Mouse (Mus musculus) olfactory bulb, adult 2 months (tissue): Measurements from ENCODE around the gene Gltpd2. TPM values are rescaled to one million over a fixed set of nuclear protein-coding genes. Genes with fewer than 3 reads are reported as not detected.
A peak's percentile ranks its signal among the peaks of the same experiment; 100 is the strongest.

Experiments
- H3K27ac ChIP-seq: fragments of 200-500 bp; 2 replicates; pipeline ENCODE4 v1.5.1; 2012; ENCODE audit warnings: low read depth, low read length; ENCODE audit not compliant: insufficient read depth
- H3K4me1 ChIP-seq: fragments of 200-500 bp; 2 replicates; pipeline ENCODE4 v1.6.1; 2012; ENCODE audit warnings: low read length; ENCODE audit not compliant: control insufficient read depth, insufficient read depth
- H3K4me3 ChIP-seq: fragments of 200-500 bp; 2 replicates; pipeline ENCODE4 v1.5.1; 2012; ENCODE audit warnings: mild to moderate bottlenecking, low read depth, low read length, moderate library complexity; ENCODE audit not compliant: insufficient read depth
- CTCF ChIP-seq: fragments of 200-500 bp; IDR thresholded peaks from 2 replicates; pipeline ENCODE4 v1.5.1; 2012; ENCODE audit warnings: low read depth, mild to moderate bottlenecking, low read length, moderate library complexity; ENCODE audit not compliant: insufficient read depth
- POLR2A ChIP-seq: fragments of 200-500 bp; IDR thresholded peaks from 2 replicates; pipeline ENCODE4 v1.6.1; 2012; ENCODE audit warnings: mild to moderate bottlenecking, low read depth, low read length, moderate library complexity; ENCODE audit not compliant: insufficient read depth
- WGBS: fragments of 180-500 bp; shearing (Covaris S2); methylation state at CpG from one replicate; pipeline ENCODE4 v1.1.7; 2018; 5-methylcytosine and 5-hydroxymethylcytosine counted together
- polyA plus RNA-seq: library from polyadenylated mRNA; stranded (reverse); fragments of >200 nt; gene quantifications from 2 replicates; pipeline ENCODE4 v1.2.4, GENCODE M21; 2012; ENCODE audit warnings: low replicate concordance; ENCODE audit not compliant: missing spikeins, insufficient read depth, insufficient read length

The Gltpd2 gene
- polyA plus RNA-seq, 1 experiment: not detected

DNA sequence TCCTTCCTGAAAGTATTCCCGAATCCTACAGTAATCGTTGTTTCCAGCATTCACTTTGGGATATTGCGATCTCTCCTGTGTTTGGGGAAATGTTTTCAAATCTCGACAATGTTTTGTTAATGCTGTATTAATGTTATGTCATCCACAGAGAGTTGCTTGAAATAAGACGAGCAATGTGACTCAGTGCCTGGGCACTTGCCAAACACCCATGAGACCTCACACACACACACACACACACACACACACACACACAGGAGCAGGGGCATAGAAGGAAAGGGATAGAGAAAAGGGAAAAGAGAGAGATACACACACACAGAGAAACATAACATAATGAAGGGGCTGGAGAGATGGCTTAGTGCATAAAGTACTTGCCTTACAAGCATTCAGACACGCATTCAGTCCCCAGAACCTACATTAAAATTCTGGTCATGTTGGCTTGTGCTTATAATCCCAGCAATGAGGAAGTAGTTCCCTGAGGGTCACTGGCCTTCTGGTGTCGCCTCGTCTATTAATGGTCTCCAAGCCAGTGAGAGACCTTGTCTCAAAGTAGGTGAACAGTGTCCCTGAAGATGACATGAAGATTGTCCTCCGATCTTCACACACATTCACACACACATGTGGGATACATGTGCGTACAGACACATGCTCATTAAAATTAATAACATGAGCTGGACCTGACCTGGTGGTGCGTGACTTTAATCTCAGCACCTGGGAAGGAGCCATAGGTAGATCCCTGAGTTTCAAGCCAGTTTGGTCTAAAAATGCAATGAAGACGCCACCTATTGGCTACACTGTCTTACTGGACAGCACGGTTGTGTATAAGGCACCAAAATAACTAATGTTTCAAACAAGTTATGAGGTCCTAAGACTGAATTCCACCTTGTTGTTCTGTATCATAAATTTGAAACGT lies 19.2 kb upstream of the Gltpd2 start:
- H3K27ac ChIP-seq: no peak overlapping the region
- no peak overlapping the region for H3K4me3 ChIP-seq
- H3K4me1 ChIP-seq: no peaks in the 10 kb centered on the region
- no peak for TF ChIP-seq CTCF
- no peak for TF ChIP-seq POLR2A
- WGBS: 66% methylated on average over 14 of the region's 14 CpGs

DNA sequence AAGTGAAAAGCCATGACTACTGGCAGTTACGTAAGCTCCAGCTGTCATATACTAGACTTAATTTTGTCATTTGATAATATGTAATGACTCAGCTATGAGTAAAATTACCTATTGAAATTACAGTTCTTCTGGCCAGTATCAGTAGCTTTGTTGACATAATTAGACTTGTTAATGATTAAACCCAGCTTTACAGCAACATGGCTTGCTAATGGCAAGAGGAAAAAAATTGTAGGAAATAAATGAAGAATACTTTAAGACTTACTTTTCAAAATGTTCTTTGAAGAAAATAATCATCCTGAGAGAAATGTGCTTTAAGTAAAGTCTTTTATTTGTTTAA lies 18.6 kb upstream of the Gltpd2 start:
- WGBS: 94% methylated on average over 1 of the region's 1 CpGs
- no peak for TF ChIP-seq CTCF
- no peak for TF ChIP-seq POLR2A
- no peak overlapping the region for H3K4me3 ChIP-seq

DNA sequence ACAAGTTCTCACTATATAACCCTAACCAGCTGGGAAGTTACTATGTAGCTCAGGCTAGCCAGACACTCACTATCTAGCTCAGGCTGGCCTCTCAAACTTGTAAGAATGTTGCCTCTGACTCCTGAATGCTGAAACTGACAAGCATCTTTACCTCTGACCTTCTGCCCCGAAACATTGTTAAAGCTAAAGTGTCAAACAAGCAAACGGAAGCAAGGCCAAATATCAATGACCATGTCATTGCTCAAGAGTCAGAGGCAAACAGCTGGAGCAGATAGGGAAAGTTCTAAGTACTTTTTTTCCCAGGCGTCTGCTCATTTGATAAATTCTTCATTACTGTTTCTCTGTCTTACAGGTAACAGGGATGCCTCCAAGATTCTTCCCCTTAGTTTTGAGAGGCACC lies 17.0 kb upstream of the Gltpd2 start:
- H3K4me3 ChIP-seq: no peak overlapping the region
- TF ChIP-seq CTCF: no peak
- TF ChIP-seq POLR2A: no peak
- 85% methylated on average over 3 of the region's 3 CpGs for WGBS
- H3K4me1 ChIP-seq: no peaks in the 10 kb centered on the region
- H3K27ac ChIP-seq: no peak overlapping the region

More for the DNA sequence above, 18.6 kb upstream of the Gltpd2 start:
- Histone ChIP-seq H3K27ac (no peak overlapping the region), H3K4me1 (no peaks in the 10 kb centered on the region)

DNA sequence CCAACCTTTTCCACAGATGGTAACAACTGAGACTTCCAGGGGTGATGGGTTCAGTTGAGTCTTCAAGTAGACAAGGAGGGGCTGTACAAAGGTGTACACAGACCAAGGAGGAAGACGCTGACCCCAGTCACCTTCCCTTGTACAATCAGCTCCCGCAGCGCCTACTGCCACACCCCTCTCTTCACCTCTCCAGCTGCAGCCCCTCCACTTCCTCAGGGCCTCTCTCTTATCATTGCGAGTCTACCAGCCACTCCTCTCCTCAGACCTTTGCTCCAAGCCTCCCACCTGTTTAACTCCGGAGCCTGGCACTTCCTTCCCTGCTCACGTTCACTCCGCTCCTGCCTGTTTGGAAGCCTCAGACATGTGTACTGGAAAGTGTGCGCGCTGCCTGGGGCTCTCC lies 14.0 kb upstream of the Gltpd2 start, which contains the start of gene Tm4sf5:
Tm4sf5 (plus strand) TSS at position 275 of the 400 bp plus-strand sequence.
- TF ChIP-seq CTCF (no peak), POLR2A (no peak)
- H3K4me1 ChIP-seq: peaks cover 5% of the 10 kb centered on the region
- WGBS: 81% methylated on average over 9 of the region's 9 CpGs
- no peak within 1 kb of the TSS for H3K27ac ChIP-seq
- no peak within 1 kb of the TSS for H3K4me3 ChIP-seq

DNA sequence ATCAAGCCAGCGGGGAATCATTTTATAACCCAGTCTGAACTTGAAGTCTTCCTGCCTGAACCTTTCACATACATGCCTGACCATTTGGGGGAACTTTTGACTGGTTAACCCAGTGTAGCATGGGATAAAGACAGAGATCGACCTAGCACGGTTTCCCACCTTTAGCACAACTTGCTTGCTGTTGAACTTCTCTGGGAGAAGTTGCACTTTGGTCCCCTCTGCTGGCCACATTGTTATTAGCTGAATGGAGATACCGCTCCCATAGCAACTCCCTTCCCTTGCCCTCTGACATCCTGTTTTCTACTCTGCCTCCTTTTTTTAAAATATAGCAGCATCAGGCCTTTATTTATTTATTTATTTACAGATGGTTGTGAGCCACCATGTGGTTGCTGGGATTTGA lies 12.6 kb upstream of the Gltpd2 start:
- WGBS: 23% methylated on average over 4 of the region's 4 CpGs
- TF ChIP-seq POLR2A: no peak
- TF ChIP-seq CTCF: no peak
- no peak overlapping the region for H3K27ac ChIP-seq
- no peak overlapping the region for H3K4me3 ChIP-seq
- peaks cover 6% of the 10 kb centered on the region for H3K4me1 ChIP-seq

DNA sequence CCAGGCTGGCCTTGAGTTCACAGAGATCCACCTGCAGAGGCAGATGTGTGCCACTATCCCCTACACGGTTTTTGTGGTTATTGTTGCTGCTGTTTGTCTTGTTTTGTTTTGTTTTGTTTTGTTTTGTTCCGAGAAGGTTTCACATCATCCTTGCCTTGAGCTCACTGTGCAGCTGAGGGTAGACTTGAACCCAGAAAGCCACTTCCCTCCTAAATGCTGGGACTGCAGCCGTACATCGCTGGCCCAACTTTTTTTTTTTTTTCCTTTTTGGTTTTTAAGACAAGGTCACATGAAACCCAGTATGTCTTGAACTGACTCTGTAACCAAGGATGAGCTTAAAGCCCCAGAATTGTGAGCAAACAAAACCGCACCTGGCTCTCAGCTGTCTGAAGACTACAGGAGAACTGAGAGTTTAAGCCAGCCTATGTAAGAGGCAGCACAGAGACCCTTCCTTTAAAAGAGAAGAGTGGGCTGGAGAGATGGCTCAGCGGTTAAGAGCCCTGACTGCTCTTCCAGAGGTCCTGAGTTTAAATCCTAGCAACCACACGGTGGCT lies 12.0 kb upstream of the Gltpd2 start:
- TF ChIP-seq POLR2A (no peak), CTCF (no peak)

DNA sequence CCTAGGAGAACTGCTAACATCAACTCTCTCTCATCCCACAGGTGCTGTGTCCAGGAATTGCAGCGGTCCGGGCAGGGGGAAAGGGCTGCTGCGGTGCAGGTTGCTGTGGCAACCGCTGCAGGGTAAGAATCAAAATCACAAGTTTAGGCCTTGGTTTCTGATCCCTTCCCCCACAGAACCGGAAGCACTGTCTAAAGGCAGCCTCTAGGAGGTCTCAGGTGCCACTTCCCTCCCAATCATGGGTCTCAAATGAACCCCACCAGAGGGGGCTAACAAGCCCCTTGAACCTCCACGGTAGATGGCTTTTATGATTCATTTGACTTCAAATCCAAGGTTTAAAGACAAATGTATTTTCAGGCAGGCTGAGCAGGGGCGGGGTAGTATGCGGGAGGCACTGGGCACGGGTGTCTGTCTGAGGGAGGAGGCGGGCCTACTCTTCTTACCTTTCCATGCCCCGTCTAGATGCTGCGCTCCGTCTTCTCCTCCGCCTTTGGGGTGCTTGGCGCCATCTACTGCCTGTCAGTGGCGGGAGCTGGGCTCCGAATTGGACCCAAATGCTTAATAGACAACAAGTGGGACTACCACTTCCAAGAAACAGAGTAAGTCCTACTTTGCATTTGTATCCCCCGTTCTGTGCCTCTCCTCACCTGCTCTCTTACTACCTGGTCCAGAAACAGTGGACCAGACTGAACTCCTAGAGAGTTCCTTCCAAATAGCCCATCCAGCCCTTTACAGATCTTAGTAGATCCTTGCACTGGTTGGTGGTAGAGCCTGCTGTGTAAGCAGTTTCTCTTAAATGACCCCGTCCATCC lies 9.0 kb upstream of the Gltpd2 start:
- no peak for TF ChIP-seq POLR2A
- TF ChIP-seq CTCF: peak; percentile 65
- H3K4me1 ChIP-seq: peaks cover 8% of the 10 kb centered on the region
- WGBS: 9% methylated on average over 19 of the region's 19 CpGs
- no peak overlapping the region for H3K27ac ChIP-seq
- peak overlapping the region; percentile 27 for H3K4me3 ChIP-seq

More for the DNA sequence above, 12.0 kb upstream of the Gltpd2 start:
- 79% methylated on average over 7 of the region's 7 CpGs for WGBS
- peaks cover 6% of the 10 kb centered on the region for H3K4me1 ChIP-seq
- H3K4me3 ChIP-seq: no peak overlapping the region
- no peak overlapping the region for H3K27ac ChIP-seq

DNA sequence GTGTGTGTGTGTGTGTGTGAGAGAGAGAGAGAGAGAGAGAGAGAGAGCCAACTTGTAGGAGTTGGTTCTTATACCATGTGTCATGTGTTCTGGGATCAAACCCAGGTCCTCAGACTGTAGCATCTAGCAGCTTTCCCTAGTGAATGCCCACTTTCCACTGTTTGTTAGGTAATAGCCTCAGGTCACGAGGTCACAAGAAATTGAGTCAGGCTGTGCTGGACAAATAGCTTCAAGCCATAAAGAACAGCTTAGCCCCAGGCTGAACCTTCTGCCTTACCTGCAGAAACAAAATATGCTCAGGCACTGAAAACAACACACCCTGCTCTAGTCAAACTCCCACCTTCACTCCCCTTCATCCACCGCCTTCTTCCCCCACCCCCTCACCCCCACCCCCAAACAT lies 7.8 kb upstream of the Gltpd2 start:
- Histone ChIP-seq H3K4me3 (no peak overlapping the region), H3K27ac (no peak overlapping the region), H3K4me1 (peaks cover 8% of the 10 kb centered on the region)
- TF ChIP-seq POLR2A (no peak), CTCF (no peak)
- 57% methylated on average over 2 of the region's 2 CpGs for WGBS

DNA sequence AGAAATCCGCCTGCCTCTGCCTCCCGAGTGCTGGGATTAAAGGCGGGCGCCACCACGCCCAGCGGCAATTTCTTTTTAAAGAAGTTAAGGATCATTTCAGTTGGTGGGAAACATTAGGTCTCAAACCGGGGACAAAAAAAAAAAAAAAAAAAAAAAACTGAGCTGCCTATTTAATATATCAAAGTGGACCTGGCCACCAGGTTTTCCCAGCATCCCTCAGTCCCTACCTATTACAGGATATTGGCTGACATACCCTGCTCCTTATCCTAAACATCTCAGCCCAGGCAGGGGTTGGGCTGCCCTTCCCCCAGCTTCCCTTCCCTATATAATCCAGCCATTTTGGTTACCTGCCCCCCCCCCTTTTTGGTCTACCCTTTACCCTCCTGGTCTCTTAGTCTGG lies 7.2 kb upstream of the Gltpd2 start:
- no peak overlapping the region for H3K4me3 ChIP-seq
- peaks cover 8% of the 10 kb centered on the region for H3K4me1 ChIP-seq
- WGBS: 88% methylated on average over 7 of the region's 7 CpGs
- no peak overlapping the region for H3K27ac ChIP-seq
- TF ChIP-seq CTCF: no peak
